Mouse (Mus musculus) liver, postnatal 0 days (tissue): ENCODE data around the gene Gng12.

ENCODE experiments used
- CTCF ChIP-seq: sonication (generic); IDR thresholded peaks from 2 replicates; pipeline ENCODE4 v1.5.1; 2016; ENCODE audit warnings: antibody characterized with exemption, low read depth
- EP300 ChIP-seq: IDR thresholded peaks from 2 replicates; pipeline ENCODE4 v1.6.1; 2016; ENCODE audit warnings: antibody characterized with exemption, low read depth, mild to moderate bottlenecking

DNA sequence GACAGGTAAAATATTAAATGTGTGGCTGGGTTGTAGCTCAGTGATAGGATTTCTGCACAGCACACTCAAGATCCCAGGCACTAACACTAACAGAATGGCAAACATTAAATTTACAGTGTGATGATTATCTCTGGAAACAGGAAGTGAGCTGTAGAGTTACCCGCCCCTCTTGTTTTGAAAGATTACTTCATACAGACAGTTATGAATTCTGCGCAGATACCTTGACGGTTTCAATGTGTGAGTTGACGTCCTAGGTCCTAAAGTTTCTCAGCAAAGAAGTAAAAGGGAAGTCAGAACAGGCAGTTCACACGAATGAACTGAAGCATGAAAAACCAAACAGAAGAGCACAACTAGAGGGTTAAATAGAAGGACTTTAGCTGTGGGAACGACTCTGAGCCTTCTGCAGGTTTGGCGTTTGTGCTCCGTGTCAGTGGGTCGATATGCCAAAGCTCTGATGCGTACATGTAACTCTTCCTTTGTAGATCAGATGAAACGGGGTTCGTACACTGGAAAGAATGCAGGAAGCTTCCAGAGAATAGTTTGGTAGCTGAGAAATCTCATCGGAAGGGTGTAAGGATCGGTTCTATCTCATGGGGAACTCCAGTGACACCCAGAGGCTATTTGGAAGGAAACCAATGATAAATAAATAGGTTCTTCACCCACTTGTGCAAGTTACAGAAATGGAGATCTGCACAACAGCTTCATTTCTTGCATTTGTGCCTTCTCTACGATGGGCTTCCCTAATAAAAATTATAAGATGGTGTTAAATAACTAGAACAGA lies 160.1 kb downstream of the Gng12 start:
- TF ChIP-seq CTCF (peak; percentile 27; the same call in 1 of the 2 replicates), EP300 (peak; percentile 41; the same call in 1 of the 2 replicates)
